Mouse (Mus musculus) G1E (cell line): Measurements from ENCODE around the gene Dmrt1. TPM values are rescaled to one million over a fixed set of nuclear protein-coding genes. Genes with fewer than 3 reads are reported as not detected.

Experiments used
- ATAC-seq: 2 replicates; pipeline ENCODE4 v1.8.0; 2016; ENCODE audit warnings: mild to moderate bottlenecking; ENCODE audit not compliant: insufficient number of reproducible peaks, poor library complexity, low FRiP score, severe bottlenecking; ENCODE audit errors: extremely low read depth
- DNase-seq: peaks from one replicate; pipeline ENCODE4 v3.0.0; 2012; ENCODE audit warnings: low spot score
- H3K27me3 ChIP-seq: 2 replicates; pipeline ENCODE4 v1.6.1; 2012; ENCODE audit warnings: mild to moderate bottlenecking, low read length, inconsistent platforms; ENCODE audit not compliant: insufficient read depth
- H3K36me3 ChIP-seq: replicated peaks from 2 replicates; pipeline ENCODE3; 2012; ENCODE audit warnings: mild to moderate bottlenecking, inconsistent platforms
- H3K4me1 ChIP-seq: 2 replicates; pipeline ENCODE4 v1.6.1; 2012; ENCODE audit warnings: low read depth, low read length, inconsistent platforms, mixed read lengths; ENCODE audit not compliant: insufficient read depth
- H3K4me3 ChIP-seq: 2 replicates; pipeline ENCODE4 v1.5.1; 2012; ENCODE audit warnings: low read depth, mild to moderate bottlenecking, inconsistent platforms, low read length, moderate library complexity, mixed read lengths
- H3K9me3 ChIP-seq: replicated peaks from 2 replicates; pipeline ENCODE4 v1.6.1; 2012; ENCODE audit warnings: inconsistent platforms
- CTCF ChIP-seq: IDR thresholded peaks from 2 replicates; pipeline ENCODE4 v1.5.1; 2012; ENCODE audit warnings: low read depth, low read length, inconsistent platforms, mixed read lengths
- GATA1 ChIP-seq: IDR thresholded peaks from 2 replicates; pipeline ENCODE4 v1.6.1; 2012; ENCODE audit warnings: borderline replicate concordance, low read length, inconsistent platforms, mixed read lengths
- GATA2 ChIP-seq: IDR thresholded peaks from 2 replicates; pipeline ENCODE4 v1.6.1; 2012; ENCODE audit warnings: low read depth, low read length, inconsistent platforms, borderline replicate concordance
- POLR2AphosphoS5 ChIP-seq: IDR thresholded peaks from 2 replicates; pipeline ENCODE4 v1.6.1; 2012; ENCODE audit warnings: low read depth, low read length, inconsistent platforms; ENCODE audit not compliant: insufficient replicate concordance
- TAL1 ChIP-seq: conservative IDR thresholded peaks from 2 replicates; pipeline ENCODE4 v1.6.1; 2012; ENCODE audit warnings: low read depth, low read length, inconsistent platforms, mixed read lengths
- polyA plus RNA-seq: library from polyadenylated mRNA; stranded (reverse); fragments of >175 nt; gene quantifications from 2 replicates; pipeline ENCODE4 v1.2.3, GENCODE M21; 2012
- total RNA-seq, 2 experiments: library from RNA; stranded (forward) in 1 of 2; stranded (reverse) in 1 of 2; fragments of 200-1000 nt in 1 of 2; fragments of >200 nt in 1 of 2; fragmentation: Nextera tagmentation in 1 of 2; gene quantifications; 2 replicates each; pipeline ENCODE4 v1.2.3; 2014 to 2017

The Dmrt1 gene
- total and polyA plus RNA-seq, 3 experiments, result not detected

- no peak for DNase-seq
- Histone ChIP-seq H3K36me3 (no peaks in the 10 kb centered on the region), H3K4me1 (no peaks in the 10 kb centered on the region), H3K27me3 (no peaks in the 10 kb centered on the region), H3K9me3 (peaks cover 64% of the 10 kb centered on the region), H3K4me3 (no peak overlapping the region)
- no peak for ATAC-seq
- TF ChIP-seq POLR2AphosphoS5 (no peak), TAL1 (no peak), GATA2 (no peak), GATA1 (no peak), CTCF (no peak)
These were observed 147.1 kb downstream of the Dmrt1 start for GRCm38 (mm10) chr19:25652560-25652959.

Other genes starting within 250 kb of the Dmrt1 start
- not detected in 2 replicates for gene Dmrt3, start 104.7 kb downstream of the Dmrt1 start, total RNA-seq (2014; fragmentation: Nextera tagmentation)
- 0.05 and 0.06 TPM in 2 replicates for gene Dmrt3, start 104.7 kb downstream of the Dmrt1 start, total RNA-seq (2017)
- not detected in 2 replicates for gene Dmrt3, start 104.7 kb downstream of the Dmrt1 start, polyA plus RNA-seq
- not detected in 2 replicates for gene Dmrt2, start 166.8 kb downstream of the Dmrt1 start, total RNA-seq (2014; fragmentation: Nextera tagmentation)
- gene Dmrt2, start 166.8 kb downstream of the Dmrt1 start, total RNA-seq (2017), result not detected in 2 replicates
- not detected in 2 replicates for gene Dmrt2, start 166.8 kb downstream of the Dmrt1 start, polyA plus RNA-seq